Mouse (Mus musculus) cerebellum, postnatal 25 days (tissue): ENCODE results near the gene Caln1.

Experiments used
- DNase-seq, 2 experiments: peaks; one replicate each; pipeline ENCODE4 v3.0.0; 2021; ENCODE audit warnings: mixed read lengths in 2 of 2

Caln1 gene

DNA sequence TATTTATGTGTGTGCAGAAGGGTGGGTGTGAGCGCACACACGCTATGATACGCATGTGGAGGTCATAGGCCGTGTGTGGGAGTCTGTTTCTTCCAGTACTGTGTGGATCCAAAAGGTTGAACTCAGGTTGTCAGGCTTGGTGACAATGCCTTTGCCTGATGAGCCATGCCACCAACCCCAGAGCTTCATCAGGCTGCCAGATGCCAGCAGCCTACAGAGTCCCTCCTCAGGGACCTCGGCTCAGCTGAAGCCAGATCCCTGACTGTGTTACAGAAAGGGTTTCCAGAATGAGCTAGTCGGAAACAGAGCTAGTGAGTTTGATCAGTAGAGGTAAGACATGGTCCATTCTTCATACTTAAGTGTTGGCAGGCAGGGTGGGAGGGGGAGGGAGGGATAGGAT lies 25.9 kb downstream of the Caln1 start:
- peak in 1 of 2 experiments; percentile 44 for DNase-seq

DNA sequence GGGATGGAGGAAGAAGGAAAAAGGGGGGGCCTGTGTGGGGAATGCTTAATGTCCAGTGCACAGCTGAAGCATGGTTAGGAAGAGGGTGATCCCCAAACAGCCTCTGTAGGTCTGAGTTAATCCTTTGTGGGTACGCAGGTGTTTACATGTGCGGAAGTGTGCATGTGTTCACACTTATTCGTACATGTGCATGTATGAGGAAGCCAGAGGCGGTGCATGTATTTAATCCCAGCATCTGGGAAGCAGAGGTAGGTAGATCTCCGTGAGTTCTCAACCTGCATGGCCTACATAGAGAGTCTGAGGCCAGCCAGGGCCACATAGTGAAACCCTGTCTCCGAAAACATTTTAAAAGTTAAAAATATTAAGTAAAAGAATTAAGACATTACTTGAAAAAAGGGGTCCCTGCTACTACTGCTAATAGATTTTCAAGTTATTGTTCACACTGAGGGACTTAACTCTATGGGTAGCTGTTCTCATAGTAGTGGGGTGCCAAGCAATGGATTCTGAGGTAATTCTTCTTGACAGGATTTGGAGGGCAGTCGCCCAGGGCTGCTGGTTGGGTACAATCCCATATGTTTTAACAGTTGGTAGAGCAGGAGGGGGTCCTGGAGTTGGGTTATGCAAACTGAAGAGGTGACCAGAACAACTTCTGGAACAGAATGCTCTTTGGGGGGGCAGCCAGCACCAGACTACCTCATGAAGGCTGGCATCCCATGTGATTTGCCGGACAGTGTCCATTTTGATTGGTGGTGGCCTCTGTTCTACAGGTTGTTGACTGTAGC lies 31.1 kb downstream of the Caln1 start:
- DNase-seq = peak; percentile 93 to 94

DNA sequence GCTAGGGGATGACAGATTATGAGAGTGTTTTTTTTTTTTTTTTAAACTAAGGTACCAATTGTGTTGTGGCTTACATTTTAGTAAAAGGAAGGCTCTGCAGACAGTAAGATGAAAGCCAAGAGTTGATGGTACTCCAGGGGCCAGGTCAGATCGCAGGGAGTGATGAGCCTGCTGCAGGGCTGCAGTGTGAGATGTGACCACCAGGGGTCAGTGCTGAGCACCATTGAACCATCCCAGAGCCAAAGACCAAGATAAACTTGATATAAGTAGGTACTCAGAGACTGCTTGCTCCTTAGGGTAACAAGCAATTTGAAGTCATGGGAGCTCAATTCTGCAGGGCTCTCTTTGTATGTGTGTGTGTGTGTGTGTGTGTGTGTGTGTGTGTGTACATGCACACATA lies 35.9 kb downstream of the Caln1 start:
- DNase-seq = peak; percentile 83 to 84

DNA sequence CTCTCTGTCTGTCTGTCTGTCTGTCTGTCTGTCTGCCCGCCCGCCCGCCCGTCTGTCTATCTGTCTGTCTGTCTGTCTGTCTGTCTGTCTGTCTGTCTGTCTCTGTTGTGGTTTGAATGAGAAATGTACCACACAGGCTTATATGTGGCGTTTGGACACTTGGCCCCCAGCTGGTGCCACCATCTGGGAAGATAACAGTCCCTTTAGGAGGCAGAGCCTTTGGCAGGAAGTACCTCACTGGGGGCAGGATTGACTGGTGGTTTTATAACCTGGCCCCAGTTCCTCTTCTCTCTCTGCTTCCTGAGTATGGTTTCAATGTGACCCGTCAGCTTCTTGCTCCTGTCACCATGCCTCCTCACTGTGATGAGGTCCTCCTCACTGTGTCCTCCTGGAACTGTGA lies 40.5 kb downstream of the Caln1 start:
- peak; percentile 45 to 57 for DNase-seq

DNA sequence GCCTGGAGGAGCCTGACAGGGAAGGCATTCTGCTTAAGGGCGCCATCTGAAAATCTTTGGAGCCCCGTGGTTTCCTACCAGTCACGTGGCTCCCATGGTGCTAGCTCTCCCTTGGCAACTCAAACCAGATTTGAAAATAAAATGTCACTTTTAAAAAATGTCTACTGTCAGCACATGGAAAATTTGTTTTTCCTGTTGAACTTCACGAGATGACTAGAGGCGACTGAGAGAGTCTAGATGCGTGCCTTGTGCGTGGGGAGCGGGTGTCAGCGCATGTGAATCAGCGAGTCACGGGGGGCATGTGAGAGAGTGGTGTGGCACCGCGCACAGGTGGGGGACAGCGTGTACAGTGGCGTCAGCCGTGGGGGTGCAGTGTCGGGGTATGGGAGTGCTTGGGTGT lies 42.3 kb downstream of the Caln1 start:
- DNase-seq = no peak

DNA sequence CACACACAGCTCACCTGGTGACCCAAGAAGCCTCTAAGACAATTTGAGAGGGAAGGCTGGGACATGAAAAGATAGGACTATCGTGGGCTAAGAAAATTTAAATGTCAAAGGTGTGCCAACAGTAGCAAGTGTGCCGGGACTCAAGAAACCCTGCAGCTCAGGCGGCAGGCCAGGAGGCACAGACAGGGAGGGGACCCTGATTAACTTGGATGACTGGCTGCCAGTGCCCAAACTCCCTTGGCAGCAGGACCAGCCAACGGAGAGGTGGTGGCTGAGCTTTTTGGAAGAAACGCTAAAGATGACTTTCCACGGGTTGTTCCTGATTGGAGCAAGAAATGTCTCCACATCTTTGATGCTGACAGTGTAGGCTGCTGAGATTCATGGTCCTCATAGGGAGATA lies 78.2 kb downstream of the Caln1 start:
- peak; percentile 51 to 65 for DNase-seq

DNA sequence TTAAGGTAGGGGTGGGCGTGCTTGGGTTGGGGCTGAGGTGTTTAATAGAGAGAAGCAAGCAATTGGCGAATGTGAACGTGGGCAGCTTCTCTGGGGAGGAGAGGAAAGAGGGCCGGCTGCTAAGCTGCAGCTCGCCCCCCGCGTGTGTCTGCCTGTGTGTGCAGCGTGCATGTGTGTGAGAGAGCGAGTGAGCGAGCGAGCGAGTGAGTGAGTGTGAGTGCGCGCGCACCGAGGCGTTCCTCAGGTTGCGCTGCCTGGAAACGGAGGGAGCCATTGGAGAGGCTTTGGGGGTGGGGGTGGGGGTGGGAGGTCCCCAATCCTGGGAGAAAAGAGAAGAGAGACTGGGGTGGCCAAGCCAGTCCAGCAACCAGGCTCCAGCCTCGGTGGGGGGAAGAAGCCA lies 79.2 kb downstream of the Caln1 start:
- peak; percentile 33 to 63 for DNase-seq

DNA sequence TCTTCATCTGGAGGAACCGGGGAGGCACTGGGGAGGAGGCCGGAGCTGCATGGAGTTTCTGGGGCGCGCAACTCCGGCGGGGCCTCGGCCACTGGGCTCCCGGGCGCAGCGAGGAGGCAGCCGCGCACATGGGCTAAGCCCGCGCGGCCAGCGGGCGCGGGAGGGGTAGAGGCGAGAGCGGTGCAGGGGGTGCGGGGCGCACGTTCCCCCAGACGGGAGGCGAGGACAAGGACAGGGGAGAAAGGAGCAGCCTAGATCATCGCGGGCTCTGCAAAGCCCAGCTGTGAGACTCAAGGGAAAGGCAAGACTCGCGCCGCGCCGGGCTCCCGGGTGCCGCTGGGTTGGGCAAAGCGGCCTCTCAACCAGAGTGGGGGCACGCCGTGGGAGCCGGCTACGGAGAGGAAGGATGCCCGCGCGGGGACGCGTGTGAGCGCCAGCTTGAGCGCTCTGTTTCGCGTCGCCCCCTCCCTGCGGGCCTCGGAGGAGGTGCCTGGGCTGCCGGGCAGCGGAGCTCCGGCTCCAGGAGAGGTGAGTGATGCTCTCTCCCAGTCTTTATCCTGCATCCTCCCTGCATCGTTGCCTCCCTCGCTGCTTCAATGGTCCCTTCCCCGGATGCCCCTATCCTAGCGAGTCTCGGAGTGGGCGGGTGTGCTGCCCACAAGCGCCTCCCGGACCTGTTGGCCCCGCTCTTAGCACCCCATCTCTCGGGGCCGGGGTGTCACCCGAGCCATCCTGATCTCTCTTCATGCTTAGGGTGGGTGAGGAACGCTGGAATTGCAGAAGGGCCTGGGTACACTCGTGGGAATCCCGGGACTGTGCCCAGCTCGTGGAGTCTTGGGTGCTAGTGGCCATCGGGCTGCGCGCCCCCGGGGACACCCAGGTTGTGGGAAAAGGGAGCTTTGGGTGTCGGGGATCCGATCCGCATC lies 79.9 kb downstream of the Caln1 start:
- peak; percentile 75 to 79 for DNase-seq

DNA sequence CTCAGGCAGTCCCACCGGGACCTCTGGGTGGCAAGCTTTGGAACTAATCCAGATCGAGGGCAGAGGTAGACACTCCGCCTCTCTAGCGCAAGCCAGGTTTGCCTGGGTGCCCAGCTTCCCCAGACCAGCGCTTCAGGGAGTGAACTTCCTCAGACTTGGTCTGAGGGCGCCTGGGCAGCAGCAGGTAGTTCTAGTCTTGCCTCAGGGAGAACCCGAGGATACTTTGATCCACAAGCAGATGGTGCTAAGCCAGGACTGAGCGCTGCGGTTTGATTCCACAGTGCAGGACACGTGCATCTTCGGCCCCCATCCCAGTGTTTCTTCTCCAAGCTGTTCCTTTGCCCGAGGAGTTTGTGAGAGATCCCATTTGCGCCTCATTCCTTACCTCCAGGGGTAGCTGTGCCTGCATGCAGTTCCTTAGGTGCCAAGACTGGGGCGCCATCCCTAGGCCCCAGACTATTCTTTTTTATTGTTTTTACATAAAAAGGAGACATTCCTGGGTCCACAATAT lies 80.8 kb downstream of the Caln1 start:
- DNase-seq = peak; percentile 48 to 52

DNA sequence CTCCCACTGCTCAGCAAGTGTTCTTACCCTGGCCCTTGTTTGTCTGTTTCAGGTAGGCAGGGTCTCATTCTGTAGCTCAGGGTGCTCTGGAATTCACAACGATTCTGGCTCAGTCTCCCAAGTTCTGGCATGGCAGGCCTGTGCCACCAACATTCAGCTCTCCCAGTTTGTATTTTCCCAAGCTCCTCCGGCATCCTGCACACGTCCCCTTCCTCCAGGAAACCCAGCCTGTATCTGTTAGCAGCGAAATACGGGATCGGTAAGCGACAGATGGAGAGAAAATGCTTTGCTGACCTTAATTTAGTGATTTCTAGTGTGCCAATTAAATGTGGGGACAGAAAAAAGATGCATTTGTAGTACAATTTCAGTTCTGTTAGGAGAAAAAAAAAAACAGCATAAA lies 88.8 kb downstream of the Caln1 start:
- DNase-seq = peak; percentile 62 to 68

DNA sequence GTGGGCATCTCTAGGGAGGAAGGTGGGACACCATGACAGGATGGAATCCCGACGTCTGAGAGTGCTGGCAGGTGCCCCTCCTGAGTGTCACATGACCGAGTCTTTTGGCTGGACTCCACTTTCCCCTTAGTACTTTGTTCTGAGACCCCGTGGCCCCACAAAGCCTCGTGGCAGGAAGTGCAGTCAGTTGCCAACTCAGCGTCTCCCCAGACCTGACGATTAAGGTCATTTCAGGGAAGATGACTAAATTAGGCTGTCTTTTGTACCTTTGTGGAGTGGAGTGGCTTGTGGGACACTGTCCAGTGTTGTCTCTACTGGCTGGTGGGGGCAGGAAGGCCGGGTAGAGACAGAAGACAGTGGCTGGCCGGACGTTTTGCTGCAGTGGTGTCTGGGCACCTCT lies 103.0 kb downstream of the Caln1 start:
- peak; percentile 35 to 43 for DNase-seq

DNA sequence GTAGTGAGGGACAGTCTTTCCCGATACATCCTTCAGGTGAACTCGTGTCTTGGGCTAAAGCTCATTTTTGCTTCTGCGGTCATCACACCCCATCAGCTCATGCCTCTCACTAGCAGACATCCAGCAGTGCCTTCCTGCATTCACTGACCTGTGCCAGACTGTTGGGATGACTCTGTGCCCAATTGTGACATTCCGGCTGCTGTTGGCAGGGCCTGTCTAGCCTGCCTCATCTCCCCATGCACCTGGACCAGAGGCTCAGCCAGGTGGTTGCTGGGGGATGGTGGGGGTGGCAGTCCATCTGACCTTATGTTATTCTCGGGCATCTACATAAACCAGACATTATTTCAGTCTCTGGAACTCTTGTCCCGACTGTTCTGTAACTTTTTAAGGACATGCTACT lies 105.6 kb downstream of the Caln1 start:
- DNase-seq = peak; percentile 77 to 85

DNA sequence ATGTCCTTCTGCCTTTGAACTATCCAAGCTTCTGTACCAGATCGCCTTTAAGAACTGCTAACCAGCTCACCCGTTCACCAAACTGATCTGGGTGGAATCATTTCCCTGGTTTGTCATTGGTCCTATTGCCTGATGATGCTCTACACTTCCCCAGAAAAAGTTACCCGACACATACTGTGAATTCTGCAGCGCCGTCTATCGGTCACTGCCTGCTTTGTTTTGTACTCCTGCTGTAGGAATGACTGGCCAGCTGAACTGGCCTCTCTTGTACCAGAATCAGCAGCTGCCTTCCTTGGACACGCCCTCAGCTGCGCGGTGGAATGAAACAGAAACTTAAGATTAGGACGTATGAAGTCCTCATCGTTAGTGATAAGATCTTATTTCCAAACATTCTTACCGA lies 107.5 kb downstream of the Caln1 start:
- DNase-seq = peak in 1 of 2 experiments; percentile 41

DNA sequence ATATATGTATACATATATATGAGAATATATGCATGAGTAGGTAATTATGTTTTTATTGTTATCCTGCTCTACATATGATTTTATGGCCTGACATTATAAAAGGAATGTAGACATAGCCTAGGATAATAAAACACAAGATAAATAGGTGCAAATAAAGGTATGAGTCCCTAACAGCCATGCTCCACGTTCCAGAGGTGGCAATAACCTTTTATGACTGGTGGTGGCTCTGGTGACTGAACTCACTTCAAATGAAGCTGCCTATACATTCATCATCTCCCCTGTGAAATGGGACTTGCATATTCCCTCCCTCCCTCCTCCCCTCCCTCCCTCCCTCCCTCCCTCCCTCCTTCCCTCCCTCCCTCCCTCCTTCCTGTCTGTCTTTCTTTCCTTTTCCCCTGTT lies 111.0 kb downstream of the Caln1 start:
- DNase-seq = no peak

DNA sequence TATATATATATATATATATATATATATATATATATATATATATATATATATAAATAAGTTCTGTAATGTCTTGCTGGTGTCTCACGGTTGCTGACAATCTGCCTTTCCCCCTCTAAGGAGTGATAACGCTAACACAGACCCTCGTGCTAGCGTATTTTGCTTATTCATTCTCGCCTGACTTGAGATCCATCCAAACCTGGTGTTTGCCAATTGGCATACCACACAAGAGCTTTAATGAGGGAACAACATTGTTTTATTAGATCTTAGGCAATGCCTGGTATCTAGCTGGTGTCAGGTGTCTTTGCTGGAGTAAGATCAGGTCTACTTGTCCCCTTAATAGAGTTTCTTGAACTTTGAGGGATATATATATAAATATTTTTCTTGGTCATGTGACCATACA lies 122.2 kb downstream of the Caln1 start:
- DNase-seq = peak in 1 of 2 experiments; percentile 48

DNA sequence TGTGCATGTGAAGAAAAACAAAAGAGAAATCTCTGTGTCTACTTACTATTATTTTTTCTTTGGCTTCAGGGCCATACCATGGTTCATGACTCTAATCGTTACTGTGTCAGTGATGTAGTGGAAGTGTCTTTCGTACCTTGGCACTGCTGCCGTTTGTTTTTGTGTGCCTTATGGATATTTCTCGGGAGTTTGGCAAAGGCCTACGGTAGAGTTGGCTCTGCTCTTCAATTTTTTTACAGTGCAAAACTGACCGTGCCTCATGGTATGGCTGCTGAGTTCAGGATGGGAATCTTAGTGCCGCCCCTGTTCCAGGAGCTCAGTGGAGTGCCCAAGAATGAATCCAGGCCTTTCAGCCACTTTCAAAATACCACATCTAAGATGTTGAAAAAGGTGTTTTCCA lies 123.0 kb downstream of the Caln1 start:
- peak; percentile 50 to 62 for DNase-seq

DNA sequence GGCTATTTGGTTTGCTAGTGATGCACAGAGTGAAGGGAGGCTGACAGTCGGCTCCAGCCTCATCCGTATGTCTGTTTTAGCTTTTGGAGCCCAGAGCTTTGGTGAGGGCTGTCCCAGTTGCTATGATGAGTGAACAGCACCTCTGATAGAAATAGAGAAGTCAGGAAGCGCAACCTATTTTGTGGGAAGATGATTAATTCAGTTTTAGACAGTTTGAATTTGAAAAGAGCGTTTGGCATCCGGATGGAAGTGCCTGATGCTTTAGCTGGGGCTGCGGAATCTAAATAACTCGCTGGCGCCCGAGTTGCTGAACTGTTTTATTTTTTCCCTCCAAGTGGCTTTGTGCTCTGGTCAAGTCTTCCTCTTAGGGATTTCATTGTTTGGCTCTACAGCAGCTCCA lies 133.3 kb downstream of the Caln1 start:
- DNase-seq = no peak

DNA sequence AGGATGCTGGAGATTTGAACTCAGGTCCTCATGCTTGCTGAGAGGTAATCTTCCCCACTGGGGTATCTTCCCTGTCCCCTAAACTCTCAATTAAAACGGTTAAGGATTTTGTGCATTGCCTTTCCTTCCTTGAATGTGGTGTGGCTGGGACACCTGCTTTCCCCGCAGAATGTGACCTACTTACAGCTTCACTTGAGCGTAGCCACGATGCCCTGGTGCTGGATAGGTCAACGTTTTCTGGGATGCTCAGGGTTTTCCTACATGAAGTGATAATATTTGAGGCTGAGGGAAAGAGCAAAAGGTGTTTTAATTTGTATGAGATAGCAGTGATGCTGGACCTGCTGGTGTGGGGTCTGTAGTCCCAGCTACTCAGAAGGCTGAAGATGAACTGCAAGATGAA lies 135.6 kb downstream of the Caln1 start:
- DNase-seq = peak in 1 of 2 experiments; percentile 47

DNA sequence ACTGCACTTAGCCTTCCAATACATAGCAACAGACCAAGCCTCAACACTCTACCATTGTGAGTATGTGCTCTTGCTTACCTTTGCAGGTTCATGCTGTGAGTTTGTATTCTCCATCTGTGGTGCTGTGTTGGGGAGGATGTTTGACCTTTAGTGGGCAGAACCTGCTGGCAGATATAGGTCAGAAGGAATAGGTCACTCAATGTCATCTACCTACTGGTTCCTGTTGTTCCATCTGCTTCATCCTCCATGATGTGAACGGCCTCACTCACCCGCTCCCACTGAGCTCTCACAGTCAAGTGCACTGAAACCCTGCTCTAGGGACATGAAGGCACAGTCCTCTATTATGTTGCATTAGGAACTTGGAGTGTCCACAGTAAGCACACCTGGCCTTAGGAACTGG lies 141.3 kb downstream of the Caln1 start:
- DNase-seq = no peak

DNA sequence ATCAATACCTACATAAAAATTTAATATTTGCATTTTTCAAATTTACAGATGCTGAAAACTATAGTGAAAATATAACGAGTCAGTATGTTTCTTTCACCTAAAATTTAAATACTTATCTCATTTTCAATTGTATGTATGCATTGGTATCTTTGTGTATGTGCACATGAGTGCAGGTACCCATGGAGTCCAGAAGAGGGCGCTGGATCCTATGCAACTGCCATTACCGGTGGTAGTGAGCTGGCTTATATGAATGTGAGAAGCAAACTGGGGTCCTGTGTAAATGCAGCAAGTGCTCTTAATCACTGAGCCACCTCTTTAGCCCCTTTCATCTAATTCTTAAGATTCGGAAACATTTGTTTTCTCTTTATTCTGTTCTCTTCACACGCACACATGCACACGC lies 146.1 kb downstream of the Caln1 start:
- no peak for DNase-seq

DNA sequence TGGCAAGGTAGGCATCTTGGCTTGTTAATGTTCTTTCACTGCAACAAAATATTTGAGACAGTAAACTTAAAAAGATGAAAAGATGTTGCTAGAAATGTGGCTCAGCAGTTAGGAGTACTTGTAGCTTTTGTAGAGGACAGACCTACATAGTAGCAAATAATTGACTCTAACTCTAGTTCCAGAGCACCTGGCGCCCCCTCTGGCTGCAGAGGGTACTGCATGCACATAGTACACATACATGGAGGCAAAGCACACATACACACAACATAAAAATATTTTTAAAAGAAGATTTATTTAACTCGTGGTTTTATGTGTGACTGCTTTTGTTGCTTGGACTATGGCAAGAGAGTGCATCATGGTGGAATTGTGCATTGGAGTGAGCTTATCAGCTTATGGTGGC lies 151.3 kb downstream of the Caln1 start:
- no peak for DNase-seq

DNA sequence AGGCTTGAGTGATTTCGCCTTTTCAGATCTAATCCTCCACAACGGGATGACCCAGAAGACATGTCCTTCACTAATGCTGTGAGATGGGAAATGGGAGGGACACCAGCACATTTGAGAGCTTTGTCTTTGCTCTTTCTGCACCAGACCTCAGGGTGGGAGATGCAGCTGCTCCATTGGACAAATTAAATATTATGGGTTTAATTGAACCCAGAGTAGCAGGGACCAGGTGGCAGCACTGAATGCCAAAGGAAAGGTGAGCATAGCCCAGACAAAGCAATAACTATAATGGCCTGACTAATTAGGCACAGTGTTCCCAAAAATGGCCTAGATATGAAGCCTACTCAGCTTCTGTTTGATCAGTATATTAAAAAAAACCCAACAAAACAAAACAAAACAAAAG lies 158.2 kb downstream of the Caln1 start:
- no peak for DNase-seq

DNA sequence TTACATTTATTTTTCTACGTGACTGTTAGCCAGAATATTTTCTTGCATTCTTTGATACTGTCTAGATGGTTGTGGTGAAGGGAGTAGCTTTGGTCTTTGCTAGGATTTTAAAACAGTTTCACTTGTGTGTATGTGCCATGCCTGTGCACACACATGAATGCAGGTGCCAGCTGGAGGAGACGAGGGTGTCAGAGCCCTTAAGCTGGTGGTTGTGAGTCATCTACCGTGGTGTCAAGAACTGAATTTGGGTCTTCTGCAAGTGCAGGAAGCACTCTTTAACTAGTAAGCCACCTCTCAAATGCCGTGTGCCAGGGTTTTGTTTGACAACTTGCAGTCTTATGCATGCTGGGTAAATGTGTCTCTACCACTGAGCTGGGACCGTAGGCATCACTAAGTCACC lies 178.2 kb downstream of the Caln1 start:
- DNase-seq = no peak

DNA sequence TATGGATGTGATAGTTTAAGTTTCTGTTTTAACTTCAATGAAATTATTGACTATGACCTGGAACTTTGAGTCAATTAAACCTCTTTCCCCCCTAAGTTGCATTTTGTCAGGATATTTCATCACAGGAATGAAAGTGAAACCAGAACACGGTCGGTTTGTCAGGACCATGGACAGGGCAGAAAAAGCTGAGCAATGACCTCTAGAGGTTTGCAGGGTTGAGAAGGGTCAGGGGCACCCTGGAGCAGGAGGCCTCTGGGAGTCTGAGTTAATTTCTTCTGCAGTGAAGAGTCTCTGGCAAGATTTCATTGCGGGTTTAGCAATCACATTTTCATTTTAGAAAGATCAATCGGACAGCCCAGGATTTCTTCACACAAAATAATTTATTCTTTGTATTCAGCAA lies 184.7 kb downstream of the Caln1 start:
- no peak for DNase-seq
